Mouse (Mus musculus) liver, adult 2 months (tissue): Measurements from ENCODE around the gene Ncapg2. TPM values are rescaled to one million over a fixed set of nuclear protein-coding genes. Genes with fewer than 3 reads are reported as not detected.

Source experiments
- DNase-seq: peaks from one replicate; pipeline ENCODE4 v3.0.0-alpha.2; 2011; ENCODE audit warnings: low read depth, low spot score; ENCODE audit errors: extremely low read depth
- H3K27ac ChIP-seq: fragments of 200-500 bp; replicated peaks from 2 replicates; pipeline ENCODE4 v1.5.1; 2012; ENCODE audit warnings: low read depth, mild to moderate bottlenecking, control low read depth, inconsistent platforms, low read length; ENCODE audit not compliant: insufficient read depth
- H3K27me3 ChIP-seq: fragments of 200-500 bp; 2 replicates; pipeline ENCODE4 v1.6.1; 2012; ENCODE audit warnings: mild to moderate bottlenecking, moderate library complexity, low read length, inconsistent platforms; ENCODE audit not compliant: control insufficient read depth, insufficient read depth
- H3K36me3 ChIP-seq: fragments of 200-500 bp; 2 replicates; pipeline ENCODE4 v1.6.1; 2012; ENCODE audit warnings: low read length, inconsistent platforms; ENCODE audit not compliant: control insufficient read depth, insufficient read depth
- H3K4me1 ChIP-seq: fragments of 200-500 bp; 2 replicates; pipeline ENCODE4 v1.6.1; 2011; ENCODE audit warnings: low read length; ENCODE audit not compliant: control insufficient read depth, insufficient read depth
- H3K4me3 ChIP-seq: fragments of 200-500 bp; 2 replicates; pipeline ENCODE4 v1.5.1; 2011; ENCODE audit warnings: low read depth, mild to moderate bottlenecking, control low read depth, low read length, moderate library complexity; ENCODE audit not compliant: insufficient read depth
- H3K79me2 ChIP-seq: fragments of 200-500 bp; 2 replicates; pipeline ENCODE4 v1.6.1; 2012; ENCODE audit warnings: inconsistent platforms, mild to moderate bottlenecking, low read length, moderate library complexity; ENCODE audit not compliant: control insufficient read depth, insufficient read depth
- H3K9ac ChIP-seq: fragments of 200-500 bp; 2 replicates; pipeline ENCODE4 v1.6.1; 2012; ENCODE audit warnings: low read depth, mild to moderate bottlenecking, control low read depth, inconsistent platforms, low read length
- CTCF ChIP-seq: fragments of 200-500 bp; IDR thresholded peaks from 2 replicates; pipeline ENCODE4 v1.5.1; 2011; ENCODE audit warnings: low read depth, low read length, control low read depth
- POLR2A ChIP-seq: fragments of 200-500 bp; IDR thresholded peaks from 2 replicates; pipeline ENCODE4 v1.6.1; 2011; ENCODE audit warnings: low read length, control low read depth; ENCODE audit not compliant: insufficient read depth; ENCODE audit errors: extremely low read depth
- WGBS: fragments of 180-500 bp; shearing (Covaris S2); methylation state at CpG from one replicate; pipeline ENCODE4 v1.1.7; 2018; 5-methylcytosine and 5-hydroxymethylcytosine counted together
- polyA plus RNA-seq: library from polyadenylated mRNA; depleted of rRNA; stranded (reverse); fragments of >200 nt; gene quantifications from 2 replicates; pipeline ENCODE4 v1.2.3, GENCODE M21; 2012
- total RNA-seq: library from RNA; depleted of rRNA; stranded (reverse); fragments of >200 nt; gene quantifications from 2 replicates; pipeline ENCODE4 v1.2.3, GENCODE M21; 2014

Ncapg2 gene
- total and polyA plus RNA-seq, 2 experiments = 0.21 to 2.1 TPM

- H3K27ac ChIP-seq = no peak overlapping the region
- no peak overlapping the region for H3K9ac ChIP-seq
- no peak for TF ChIP-seq POLR2A
- TF ChIP-seq CTCF = no peak
- no peaks in the 10 kb centered on the region for H3K27me3 ChIP-seq
- H3K4me1 ChIP-seq = no peaks in the 10 kb centered on the region
- H3K79me2 ChIP-seq = no peaks in the 10 kb centered on the region
- WGBS = 94% methylated on average over 2 of the region's 2 CpGs
- no peak overlapping the region for H3K4me3 ChIP-seq
- H3K36me3 ChIP-seq = no peaks in the 10 kb centered on the region
- DNase-seq = peak; percentile 34
These were observed 44.3 kb downstream of the Ncapg2 start for GRCm38 (mm10) chr12:116449536-116449935.

GRCm38 (mm10) chr12:116460379-116461065 is 55.3 kb downstream of the Ncapg2 start:
- H3K27ac ChIP-seq = no peak overlapping the region
- H3K4me3 ChIP-seq = no peak overlapping the region
- H3K9ac ChIP-seq = no peak overlapping the region
- no peak for TF ChIP-seq CTCF
- TF ChIP-seq POLR2A = no peak
- peak; percentile 16 for DNase-seq
- H3K36me3 ChIP-seq = no peaks in the 10 kb centered on the region
- no peaks in the 10 kb centered on the region for H3K27me3 ChIP-seq
- WGBS = 82% methylated on average over 6 of the region's 6 CpGs
- no peaks in the 10 kb centered on the region for H3K4me1 ChIP-seq
- H3K79me2 ChIP-seq = no peaks in the 10 kb centered on the region

- no peaks in the 10 kb centered on the region for H3K4me1 ChIP-seq
- no peaks in the 10 kb centered on the region for H3K27me3 ChIP-seq
- TF ChIP-seq CTCF (no peak), POLR2A (no peak)
- H3K36me3 ChIP-seq = no peaks in the 10 kb centered on the region
- H3K9ac ChIP-seq = no peak overlapping the region
- no peak overlapping the region for H3K27ac ChIP-seq
- 89% methylated on average over 5 of the region's 5 CpGs for WGBS
- no peak for DNase-seq
- no peak overlapping the region for H3K4me3 ChIP-seq
- no peaks in the 10 kb centered on the region for H3K79me2 ChIP-seq
These were observed 61.8 kb downstream of the Ncapg2 start for GRCm38 (mm10) chr12:116467030-116467429.

- no peak for TF ChIP-seq CTCF
- TF ChIP-seq POLR2A = no peak
- Histone ChIP-seq H3K9ac (no peak overlapping the region), H3K36me3 (no peaks in the 10 kb centered on the region), H3K4me1 (no peaks in the 10 kb centered on the region), H3K27me3 (no peaks in the 10 kb centered on the region), H3K27ac (no peak overlapping the region), H3K4me3 (no peak overlapping the region), H3K79me2 (no peaks in the 10 kb centered on the region)
- 88% methylated on average over 1 of the region's 1 CpGs for WGBS
- DNase-seq = no peak
These were observed 63.1 kb downstream of the Ncapg2 start for GRCm38 (mm10) chr12:116468348-116468747.

- H3K4me1 ChIP-seq = no peaks in the 10 kb centered on the region
- H3K9ac ChIP-seq = no peak overlapping the region
- WGBS = 87% methylated on average over 3 of the region's 3 CpGs
- no peak overlapping the region for H3K4me3 ChIP-seq
- no peak overlapping the region for H3K27ac ChIP-seq
- no peak for TF ChIP-seq CTCF
- TF ChIP-seq POLR2A = no peak
- no peaks in the 10 kb centered on the region for H3K36me3 ChIP-seq
- H3K27me3 ChIP-seq = no peaks in the 10 kb centered on the region
- no peak for DNase-seq
- H3K79me2 ChIP-seq = no peaks in the 10 kb centered on the region
These were observed 63.9 kb downstream of the Ncapg2 start for GRCm38 (mm10) chr12:116469096-116469495.

GRCm38 (mm10) chr12:116473264-116473663 is 68.1 kb downstream of the Ncapg2 start:
- DNase-seq = no peak
- TF ChIP-seq CTCF = no peak
- no peak for TF ChIP-seq POLR2A
- WGBS = 79% methylated on average over 2 of the region's 2 CpGs

More at GRCm38 (mm10) chr12:116473264-116473663, 68.1 kb downstream of the Ncapg2 start:
- Histone ChIP-seq H3K79me2 (no peaks in the 10 kb centered on the region), H3K27ac (no peak overlapping the region), H3K4me3 (no peak overlapping the region), H3K27me3 (no peaks in the 10 kb centered on the region), H3K4me1 (no peaks in the 10 kb centered on the region), H3K36me3 (no peaks in the 10 kb centered on the region), H3K9ac (no peak overlapping the region)
